Mouse (Mus musculus) stomach, postnatal 0 days (tissue): ENCODE results near the gene Liph. TPM values are rescaled to one million over a fixed set of nuclear protein-coding genes. Genes with fewer than 3 reads are reported as not detected.
"Not testable (repeated sequence)": the region's sequence is repeated elsewhere in the genome, so short reads cannot be mapped to it uniquely, and the experiment has no call there.

Source experiments
- ATAC-seq: fragments of 200-750 bp; cut with Nextera tagmentation; 2 replicates; pipeline ENCODE4 v1.8.0; 2017; ENCODE audit not compliant: low FRiP score, low TSS enrichment
- DNase-seq: peaks from one replicate; pipeline ENCODE4 v3.0.0-alpha.2; 2016; ENCODE audit warnings: low spot score
- H3K27ac ChIP-seq: fragments of 300-500 bp; sonication (generic); replicated peaks from 2 replicates; pipeline ENCODE4 v1.5.1; 2014; ENCODE audit warnings: mild to moderate bottlenecking, control low read depth
- H3K27me3 ChIP-seq: fragments of 300-500 bp; sonication (generic); 2 replicates; pipeline ENCODE4 v1.6.1; 2014; ENCODE audit warnings: low read length; ENCODE audit not compliant: control insufficient read depth, insufficient read depth
- H3K36me3 ChIP-seq: fragments of 300-500 bp; sonication (generic); 2 replicates; pipeline ENCODE4 v1.6.1; 2014; ENCODE audit warnings: low read length, mixed read lengths; ENCODE audit not compliant: control insufficient read depth, insufficient read depth
- H3K4me1 ChIP-seq: fragments of 300-500 bp; sonication (generic); replicated peaks from 2 replicates; pipeline ENCODE4 v1.6.1; 2014; ENCODE audit warnings: antibody characterized with exemption; ENCODE audit not compliant: control insufficient read depth, insufficient read depth
- H3K4me2 ChIP-seq: fragments of 300-500 bp; sonication (generic); replicated peaks from 2 replicates; pipeline ENCODE4 v1.6.1; 2014; ENCODE audit warnings: low read depth, mild to moderate bottlenecking, control low read depth, moderate library complexity
- H3K4me3 ChIP-seq: fragments of 300-500 bp; sonication (generic); 2 replicates; pipeline ENCODE4 v1.5.1; 2014; ENCODE audit warnings: low read depth, low read length, control low read depth
- H3K9ac ChIP-seq: fragments of 300-500 bp; sonication (generic); 2 replicates; pipeline ENCODE4 v1.6.1; 2014; ENCODE audit warnings: mild to moderate bottlenecking, low read length, control low read depth, mixed read lengths
- H3K9me3 ChIP-seq: fragments of 300-500 bp; sonication (generic); 2 replicates; pipeline ENCODE4 v1.6.1; 2016; ENCODE audit warnings: low read length; ENCODE audit not compliant: control insufficient read depth
- CTCF ChIP-seq: IDR thresholded peaks from 2 replicates; pipeline ENCODE4 v1.5.1; 2016; ENCODE audit warnings: antibody characterized with exemption, low read depth, mild to moderate bottlenecking, moderate library complexity
- EP300 ChIP-seq: optimal IDR thresholded peaks from 2 replicates; pipeline ENCODE3; 2016; ENCODE audit warnings: antibody characterized with exemption
- WGBS: fragments of 180-500 bp; shearing (Covaris S2); extraction: QIAGEN DNeasy Blood & Tissue Kit; methylation state at CpG from one replicate; pipeline ENCODE4 v1.1.7; 2014; 5-methylcytosine and 5-hydroxymethylcytosine counted together
- polyA plus RNA-seq: library from polyadenylated mRNA; unstranded; fragments of >200 nt; fragmentation: Nextera tagmentation; extraction: Ambion mirVana; gene quantifications from 2 replicates; pipeline ENCODE4 v1.2.1, GENCODE M21; 2015

Gene Liph
- polyA plus RNA-seq, 1 experiment from 2014 or later: 34.6 TPM

GRCm38 (mm10) chr16:21928471-21928870 lies 67.0 kb downstream of the Liph start:
- no peaks in the 10 kb centered on the region for H3K9me3 ChIP-seq
- no peak overlapping the region for H3K4me3 ChIP-seq
- H3K27ac ChIP-seq: no peak overlapping the region
- no peak for ATAC-seq
- DNase-seq: no peak
- TF ChIP-seq CTCF: no peak
- TF ChIP-seq EP300: no peak
- H3K9ac ChIP-seq: no peak overlapping the region
- 83% methylated on average over 13 of the region's 13 CpGs for WGBS
- no peaks in the 10 kb centered on the region for H3K4me1 ChIP-seq
- no peaks in the 10 kb centered on the region for H3K27me3 ChIP-seq
- peaks cover 2% of the 10 kb centered on the region; the same call in 1 of the 2 replicates for H3K36me3 ChIP-seq
- no peak overlapping the region for H3K4me2 ChIP-seq

GRCm38 (mm10) chr16:21916681-21917080 lies 78.8 kb downstream of the Liph start:
- Histone ChIP-seq H3K9me3 (no peaks in the 10 kb centered on the region), H3K4me3 (no peak overlapping the region), H3K36me3 (no peaks in the 10 kb centered on the region), H3K27me3 (no peaks in the 10 kb centered on the region), H3K27ac (no peak overlapping the region; the same call in 1 of the 2 replicates), H3K9ac (no peak overlapping the region), H3K4me1 (no peaks in the 10 kb centered on the region), H3K4me2 (no peak overlapping the region)
- DNase-seq: no peak
- ATAC-seq: no peak
- WGBS: 73% methylated on average over 7 of the region's 7 CpGs
- TF ChIP-seq EP300 (no peak), CTCF (no peak)

DNA sequence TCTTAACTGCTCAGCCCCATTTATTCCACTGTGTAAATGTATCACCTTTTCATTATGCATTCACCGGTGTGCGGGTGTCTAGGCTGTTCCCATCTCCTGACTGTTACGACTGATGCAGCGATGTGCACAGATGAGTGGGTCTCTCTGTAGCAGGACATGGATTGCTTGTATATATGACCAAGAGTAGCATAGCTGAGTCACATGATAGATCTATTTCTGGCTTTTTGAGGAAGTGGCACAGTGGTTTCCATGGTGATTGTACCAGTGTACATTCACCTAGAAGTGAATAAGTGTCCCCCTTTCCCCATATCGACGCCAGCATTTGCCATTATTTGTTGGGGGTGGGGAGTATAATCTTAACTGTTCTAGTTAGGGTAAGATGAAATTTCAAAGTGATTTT lies 82.1 kb downstream of the Liph start:
- Histone ChIP-seq H3K9me3 (no peaks in the 10 kb centered on the region), H3K27ac (no peak overlapping the region), H3K4me2 (no peak overlapping the region), H3K4me3 (no peak overlapping the region), H3K36me3 (no peaks in the 10 kb centered on the region), H3K27me3 (no peaks in the 10 kb centered on the region), H3K9ac (no peak overlapping the region), H3K4me1 (no peaks in the 10 kb centered on the region)
- no peak for TF ChIP-seq CTCF
- TF ChIP-seq EP300: no peak
- 87% methylated on average over 6 of the region's 6 CpGs for WGBS
- DNase-seq: no peak
- no peak for ATAC-seq

- H3K27ac ChIP-seq, H3K9ac ChIP-seq, DNase-seq, H3K4me2 ChIP-seq, H3K4me3 ChIP-seq, H3K9me3 ChIP-seq, H3K36me3 ChIP-seq, ATAC-seq, H3K4me1 ChIP-seq, H3K27me3 ChIP-seq: not testable (repeated sequence)
- WGBS: 58% methylated on average over 6 of the region's 8 CpGs
These were observed 86.6 kb downstream of the Liph start for GRCm38 (mm10) chr16:21908906-21909305.

DNA sequence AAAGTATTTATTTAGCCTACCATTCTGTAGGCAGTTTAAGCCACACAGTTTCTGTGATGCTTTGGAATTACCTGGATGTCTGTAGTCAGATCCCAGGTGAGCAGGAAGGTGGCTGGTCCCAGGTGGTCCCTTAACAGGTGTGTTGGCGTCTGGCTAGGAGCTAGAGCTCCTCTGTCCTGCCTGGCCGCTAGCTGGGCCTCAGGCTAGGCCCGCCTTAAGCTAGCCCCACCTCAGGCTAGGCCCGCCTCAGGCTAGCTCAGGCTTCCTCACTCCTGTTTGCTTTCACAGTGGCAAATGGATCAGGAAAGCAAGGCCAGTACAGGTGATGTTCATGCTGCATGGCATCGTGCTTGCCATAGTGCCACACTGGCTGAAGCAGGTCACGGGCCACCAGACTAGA lies 88.6 kb downstream of the Liph start:
- H3K4me2 ChIP-seq: no peak overlapping the region
- WGBS: 95% methylated on average over 6 of the region's 6 CpGs
- H3K4me1 ChIP-seq: no peaks in the 10 kb centered on the region
- H3K9ac ChIP-seq: no peak overlapping the region
- DNase-seq (no peak), ATAC-seq (no peak)
- H3K4me3 ChIP-seq: no peak overlapping the region
- no peaks in the 10 kb centered on the region for H3K9me3 ChIP-seq
- TF ChIP-seq CTCF (no peak), EP300 (no peak)
- no peak overlapping the region for H3K27ac ChIP-seq
- no peaks in the 10 kb centered on the region for H3K36me3 ChIP-seq
- no peaks in the 10 kb centered on the region for H3K27me3 ChIP-seq

GRCm38 (mm10) chr16:21905996-21906395 lies 89.5 kb downstream of the Liph start:
- H3K36me3 ChIP-seq: no peaks in the 10 kb centered on the region
- no peaks in the 10 kb centered on the region for H3K4me1 ChIP-seq
- ATAC-seq: no peak
- H3K27ac ChIP-seq: no peak overlapping the region
- no peak overlapping the region for H3K4me3 ChIP-seq
- H3K4me2 ChIP-seq: no peak overlapping the region
- no peaks in the 10 kb centered on the region for H3K9me3 ChIP-seq
- 88% methylated on average over 7 of the region's 7 CpGs for WGBS
- no peak overlapping the region for H3K9ac ChIP-seq
- no peak for DNase-seq
- no peak for TF ChIP-seq EP300
- TF ChIP-seq CTCF: no peak
- H3K27me3 ChIP-seq: no peaks in the 10 kb centered on the region
